Mouse (Mus musculus): Measurements from ENCODE around the gene Fbxo39.
"Not testable (repeated sequence)": the region's sequence is repeated elsewhere in the genome, so short reads cannot be mapped to it uniquely, and the experiment has no call there.

Gene Fbxo39

DNA sequence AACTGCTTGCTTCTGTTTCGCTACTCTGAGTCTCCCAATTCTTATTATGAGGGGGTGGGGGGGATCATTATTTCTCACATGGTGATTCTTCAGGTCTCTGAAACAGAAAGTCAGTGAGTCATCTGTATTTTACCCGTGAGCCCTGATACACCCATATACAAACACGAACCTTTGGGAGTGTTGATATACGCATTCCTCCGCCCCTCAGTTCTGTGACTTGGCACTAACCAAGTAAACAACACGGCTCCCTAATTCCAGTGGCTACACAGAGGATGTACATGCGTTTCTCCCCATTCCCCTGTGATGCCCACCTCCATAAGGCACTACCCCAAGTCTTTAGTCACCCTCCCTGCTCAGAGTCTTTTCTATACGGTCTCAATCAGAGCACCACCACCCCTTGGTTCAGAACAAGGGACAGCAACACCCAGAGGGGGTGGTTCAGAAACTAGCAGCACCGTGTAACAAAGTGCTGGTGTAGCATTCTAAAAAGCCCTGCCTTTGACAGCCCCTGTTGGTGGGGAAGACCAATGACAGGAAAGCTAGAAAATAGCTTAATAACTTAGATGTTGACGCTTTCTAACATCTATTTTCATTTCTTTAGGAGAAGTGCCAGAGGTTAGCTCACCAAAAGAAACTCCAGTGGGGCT is 2.8 kb upstream of the Fbxo39 start:
- DNase-seq (ENCODE audit: low read depth, low spot score) = no peak

DNA sequence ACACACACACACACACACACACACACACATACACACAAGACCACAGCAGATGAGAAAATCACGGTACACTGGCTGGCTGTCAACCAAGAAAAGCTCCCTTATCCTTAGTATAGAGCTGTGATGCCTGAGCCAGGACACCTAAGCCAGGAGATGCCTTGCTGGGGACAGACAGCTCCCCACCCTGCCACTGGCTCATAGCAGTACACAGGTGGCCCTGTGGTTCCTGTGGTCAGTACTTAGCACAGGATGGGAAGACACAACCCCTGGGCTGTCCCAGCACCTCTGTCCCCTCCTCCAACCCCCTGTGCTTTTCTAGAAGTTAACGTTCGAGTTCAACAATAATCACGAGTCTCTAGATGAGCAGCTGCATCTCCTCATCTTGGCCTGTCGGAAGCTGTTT is 3.8 kb downstream of the Fbxo39 start:
- no peak for DNase-seq (ENCODE audit: low read depth, low spot score)

DNA sequence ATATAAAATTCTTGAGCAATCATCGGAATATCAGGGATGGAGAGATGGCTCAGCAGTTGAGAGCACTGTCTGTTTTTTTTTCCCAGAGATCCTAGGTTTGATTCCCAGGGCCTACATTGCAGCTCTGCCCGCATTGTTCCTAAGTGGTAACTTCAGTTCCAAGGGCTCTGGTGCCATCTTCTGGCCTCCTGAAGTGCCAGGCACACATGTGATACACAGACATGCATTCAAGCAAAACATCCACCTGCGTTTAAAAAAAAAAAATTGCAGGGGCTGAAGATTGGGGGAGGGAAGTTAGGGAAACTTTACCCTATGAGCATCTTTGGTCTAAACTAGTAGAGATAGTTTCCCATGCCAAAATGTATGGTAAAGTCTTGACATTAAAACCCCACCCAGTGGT is 10.2 kb downstream of the Fbxo39 start:
- DNase-seq (ENCODE audit: low read depth, low spot score) = peak; percentile 44

DNA sequence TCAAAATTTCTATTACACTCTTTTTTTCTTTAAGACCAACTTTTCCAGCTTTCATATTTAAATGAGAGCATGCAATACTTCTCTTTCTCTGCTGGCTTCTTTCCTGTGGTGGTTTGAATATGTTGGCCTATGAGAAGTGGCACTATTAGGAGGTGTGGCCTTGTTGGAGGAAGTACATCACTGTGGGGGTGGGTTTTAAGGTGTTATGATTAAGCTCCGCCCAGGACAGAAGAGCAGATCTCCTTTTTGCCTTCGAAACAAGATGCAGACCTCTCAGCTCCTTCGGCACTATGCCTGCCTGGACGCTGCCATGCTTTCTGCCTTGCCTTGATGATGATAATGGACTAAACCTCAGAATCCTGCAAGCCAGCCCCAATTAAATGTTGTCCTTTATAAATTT is 11.5 kb downstream of the Fbxo39 start:
- DNase-seq (ENCODE audit: low read depth, low spot score) = peak; percentile 63

DNA sequence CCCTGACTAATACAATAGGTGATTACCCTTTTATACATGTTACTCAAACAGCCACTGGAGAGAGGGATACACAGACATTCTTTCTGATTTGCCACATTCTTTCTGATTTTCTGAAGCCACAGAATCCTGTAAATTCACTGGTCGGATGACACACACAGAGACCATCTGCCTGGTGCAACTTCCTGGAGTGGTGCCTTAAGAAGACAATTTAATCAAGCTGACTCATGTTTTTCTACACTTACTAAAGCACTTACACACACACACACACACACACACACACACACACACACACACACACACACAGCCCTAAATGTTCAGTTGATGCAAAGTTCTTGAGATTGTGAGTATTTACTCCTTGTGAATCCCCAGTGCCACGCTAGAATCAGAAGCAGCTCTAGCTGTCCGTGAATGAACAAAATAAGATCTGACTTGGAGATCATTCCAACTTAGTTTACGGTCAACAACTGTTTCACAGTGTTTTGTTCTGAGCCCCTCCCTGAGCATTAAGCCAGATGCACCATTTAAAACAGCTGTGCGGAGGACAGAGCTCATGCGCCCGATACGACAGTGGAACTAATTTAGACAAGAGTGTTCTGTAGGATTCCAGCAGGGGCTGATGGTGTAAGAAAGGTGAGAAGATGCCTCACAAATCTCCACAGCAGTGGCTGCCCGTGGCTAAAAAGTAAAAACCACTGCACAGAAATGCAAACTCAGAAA is 18.9 kb downstream of the Fbxo39 start:
- DNase-seq (ENCODE audit: low read depth, low spot score) = no peak

DNA sequence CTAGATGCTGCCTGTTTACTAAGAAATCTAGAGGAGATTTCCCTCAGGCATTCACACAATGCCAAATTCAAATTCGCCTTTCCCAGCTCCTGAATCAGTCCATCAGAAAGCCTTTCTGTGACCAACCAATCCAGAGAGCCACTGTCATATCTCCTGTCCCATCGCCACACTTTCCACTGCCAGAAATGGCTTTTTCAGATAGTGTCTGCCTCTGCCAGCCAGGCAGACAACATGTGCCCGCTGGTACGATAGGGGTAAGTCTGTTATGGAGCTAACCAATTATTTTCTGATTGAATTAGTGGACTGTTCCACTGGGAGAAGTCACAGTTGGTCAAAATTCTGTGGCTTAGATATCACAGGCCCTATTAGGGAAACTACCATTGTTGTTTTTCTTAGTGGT is 20.4 kb downstream of the Fbxo39 start:
- DNase-seq (ENCODE audit: low read depth, low spot score) = no peak

DNA sequence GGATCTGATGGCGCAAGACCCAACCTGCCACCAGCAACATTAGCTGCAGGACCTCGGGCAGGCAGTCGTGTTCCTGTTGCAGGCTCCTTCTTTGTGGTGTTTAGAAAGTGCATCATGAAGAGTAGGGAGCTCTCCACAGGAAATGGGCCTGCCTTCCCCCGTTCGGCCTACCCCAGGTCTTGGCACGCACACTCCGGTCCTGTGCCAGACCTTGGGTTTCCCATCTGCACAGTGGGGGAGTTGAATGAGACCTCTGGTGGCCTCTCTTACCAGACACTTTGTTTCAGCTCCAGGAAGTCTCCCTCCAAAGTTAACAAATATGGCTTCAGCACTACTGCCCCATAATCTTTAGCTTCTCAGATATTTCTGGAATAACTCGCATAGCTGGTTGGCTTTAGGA is 22.5 kb downstream of the Fbxo39 start:
- no peak for DNase-seq (ENCODE audit: low read depth, low spot score)

DNA sequence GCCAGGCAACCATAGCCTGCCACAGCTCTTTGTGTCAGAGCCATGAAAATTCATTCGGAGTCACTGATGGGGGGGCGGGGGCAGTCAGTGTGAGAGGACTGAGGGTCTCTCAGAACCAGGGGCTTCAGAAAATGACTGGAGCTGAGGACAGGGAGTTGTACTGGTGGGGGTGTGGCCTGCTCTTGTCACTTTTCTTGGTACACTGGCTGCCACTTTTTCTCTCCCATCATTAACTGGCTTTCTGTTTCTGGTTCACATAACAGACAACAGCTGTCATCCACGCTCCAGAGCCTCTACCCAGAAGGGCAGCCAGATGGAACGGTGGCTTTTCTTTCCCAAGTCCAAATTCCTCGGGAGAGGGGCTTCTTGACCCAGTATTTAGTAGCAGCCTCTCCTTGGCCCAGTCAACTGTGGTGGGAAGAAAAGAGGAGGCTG is 24.2 kb downstream of the Fbxo39 start:
- DNase-seq (ENCODE audit: low read depth, low spot score) = no peak

DNA sequence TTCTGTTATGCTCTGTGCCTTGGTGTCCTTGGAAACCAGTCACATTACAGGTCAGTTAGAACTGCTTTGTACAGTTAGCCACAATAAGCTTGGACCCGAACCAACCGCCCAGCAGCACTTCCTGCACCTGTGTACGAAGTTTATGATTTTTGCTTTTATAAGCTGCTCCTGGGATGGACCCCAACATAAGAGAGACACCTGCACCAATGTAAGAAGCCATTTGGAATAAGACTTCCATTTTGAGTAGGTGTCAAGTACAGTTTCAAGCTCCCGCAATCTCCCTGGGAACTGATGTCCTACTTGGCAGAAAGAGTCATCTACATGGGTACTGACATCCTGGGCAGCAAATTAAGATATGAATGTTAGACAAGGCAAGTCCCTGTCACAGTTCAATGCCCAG is 25.5 kb downstream of the Fbxo39 start:
- DNase-seq (ENCODE audit: low read depth, low spot score) = no peak

DNA sequence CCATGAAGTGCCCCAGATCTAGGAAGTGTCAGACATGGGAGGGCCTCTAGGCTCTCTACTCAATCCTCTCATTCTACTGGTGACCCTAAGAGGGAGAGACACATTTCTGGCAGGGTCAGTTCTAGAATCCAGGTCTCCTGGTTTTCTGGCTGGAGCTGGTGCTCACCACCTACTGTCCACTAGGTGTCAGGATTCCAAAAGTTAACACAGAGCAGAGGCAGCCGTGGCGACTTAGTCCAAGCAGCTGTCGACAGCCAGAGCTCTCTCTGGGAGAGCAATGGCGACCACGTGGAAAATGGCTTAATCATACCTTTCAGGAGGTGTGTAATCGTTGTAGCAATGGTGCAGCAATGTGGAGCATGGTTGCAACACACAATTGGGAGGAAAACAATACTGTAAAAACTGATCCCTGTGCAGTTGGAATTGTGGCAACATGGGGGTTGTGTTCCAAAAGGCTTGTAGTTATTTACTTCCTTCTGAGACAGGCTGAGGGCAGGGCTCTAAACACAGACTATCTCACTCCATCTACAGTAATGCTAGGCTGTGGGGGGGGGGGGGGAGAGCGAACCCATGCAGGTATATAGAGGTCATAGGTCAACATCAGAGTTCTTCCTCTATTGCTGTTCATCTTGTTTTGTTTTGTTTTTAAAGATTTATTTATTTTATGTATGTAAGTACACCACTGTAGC is 28.4 kb downstream of the Fbxo39 start:
- DNase-seq (ENCODE audit: low read depth, low spot score) = peak; percentile 65

DNA sequence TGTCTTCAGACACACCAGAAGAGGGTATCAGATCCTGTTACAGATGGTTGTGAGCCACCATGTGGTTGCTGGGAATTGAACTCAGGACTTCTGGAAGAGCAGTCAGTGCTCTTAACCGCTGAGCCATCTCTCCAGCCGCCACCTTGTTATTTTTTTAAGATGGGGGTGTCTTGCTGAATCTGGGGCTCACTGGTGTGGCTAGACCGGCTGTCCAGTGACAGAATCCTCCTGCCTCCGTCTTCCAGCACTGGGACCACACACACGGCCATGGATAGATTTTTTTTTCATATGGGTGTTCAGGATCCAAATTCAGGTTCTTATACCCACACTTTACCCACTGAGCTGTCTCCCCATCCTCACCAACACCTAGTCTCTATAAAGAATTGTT is 29.0 kb downstream of the Fbxo39 start:
- not testable (repeated sequence) for DNase-seq (ENCODE audit: low read depth, low spot score)

DNA sequence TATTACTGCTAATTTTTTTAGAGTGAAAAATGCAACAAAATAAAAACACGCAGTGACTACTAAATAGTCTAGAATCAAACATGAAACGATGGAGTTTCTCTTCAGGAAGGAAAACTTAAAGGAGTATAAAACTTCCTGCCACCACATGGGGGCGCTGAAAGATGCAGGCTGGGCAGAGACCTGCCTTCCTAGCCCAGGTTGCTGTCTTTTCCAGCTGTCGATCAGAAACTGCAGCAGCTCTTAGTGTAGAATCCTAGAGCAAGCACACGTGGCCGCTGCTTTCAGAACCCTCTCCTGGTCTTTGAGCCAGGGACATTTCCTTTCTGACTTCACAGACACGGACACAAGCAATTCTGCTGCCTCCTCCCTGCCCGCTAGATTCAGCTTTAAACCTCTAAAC is 29.7 kb downstream of the Fbxo39 start:
- DNase-seq (ENCODE audit: low read depth, low spot score) = peak; percentile 69

DNA sequence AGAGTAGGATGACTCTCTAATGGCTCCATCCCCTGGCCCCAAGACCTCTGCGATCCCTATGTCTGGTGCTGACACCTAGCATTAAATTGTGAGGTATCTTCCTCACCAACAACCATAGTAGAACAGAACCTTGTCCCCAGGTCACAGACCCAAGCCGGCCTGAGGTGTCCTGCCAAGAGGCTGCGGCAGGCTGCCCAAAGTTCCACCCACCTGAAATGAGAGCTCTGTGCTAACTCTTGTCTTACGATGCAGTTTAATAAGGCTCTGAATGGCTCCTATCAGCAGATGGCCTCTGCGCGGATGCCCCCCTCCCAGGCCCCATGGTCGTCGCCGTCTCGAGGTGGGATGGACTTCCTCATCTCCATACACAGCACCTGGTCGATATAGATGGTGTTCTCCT is 30.2 kb downstream of the Fbxo39 start:
- no peak for DNase-seq (ENCODE audit: low read depth, low spot score)

DNA sequence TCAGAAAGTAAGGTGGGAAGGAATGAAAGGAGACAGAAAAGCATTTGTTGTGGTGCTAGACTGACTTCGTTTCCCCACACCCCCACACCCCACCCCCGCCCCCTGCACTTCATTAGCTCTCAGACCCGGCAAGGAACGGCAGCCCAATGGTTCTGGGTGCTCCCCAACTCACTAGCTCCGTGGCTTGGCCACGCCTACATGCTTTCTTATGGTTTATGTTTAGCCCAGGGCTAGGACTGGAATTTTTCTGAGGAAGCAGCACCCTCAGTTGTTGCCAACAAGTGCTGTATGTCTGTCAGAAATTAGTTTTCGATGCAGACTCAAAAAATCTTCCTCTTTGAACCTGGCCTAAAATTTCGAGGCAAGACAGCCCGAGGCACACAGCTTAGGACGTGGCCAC is 34.3 kb downstream of the Fbxo39 start:
- no peak for DNase-seq (ENCODE audit: low read depth, low spot score)

DNA sequence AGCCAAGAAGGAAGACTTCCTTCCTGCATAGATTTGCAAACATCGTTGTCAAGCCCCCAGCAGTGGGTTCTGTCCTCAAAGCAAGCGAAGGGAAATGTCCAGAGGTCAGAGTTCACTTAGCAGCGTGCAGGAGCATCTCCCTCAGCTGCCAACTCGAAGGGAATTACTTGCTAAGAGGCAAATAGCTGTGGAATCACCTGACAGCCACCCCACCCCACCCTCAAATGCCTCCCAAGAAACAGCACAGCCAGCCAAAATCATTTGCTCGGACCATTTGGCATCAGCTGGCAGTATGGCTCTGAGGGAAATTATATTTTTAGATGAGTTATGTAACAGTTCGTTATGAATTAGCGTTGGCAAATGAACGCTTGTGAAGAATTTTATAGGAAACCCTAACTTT is 34.8 kb downstream of the Fbxo39 start:
- no peak for DNase-seq (ENCODE audit: low read depth, low spot score)

DNA sequence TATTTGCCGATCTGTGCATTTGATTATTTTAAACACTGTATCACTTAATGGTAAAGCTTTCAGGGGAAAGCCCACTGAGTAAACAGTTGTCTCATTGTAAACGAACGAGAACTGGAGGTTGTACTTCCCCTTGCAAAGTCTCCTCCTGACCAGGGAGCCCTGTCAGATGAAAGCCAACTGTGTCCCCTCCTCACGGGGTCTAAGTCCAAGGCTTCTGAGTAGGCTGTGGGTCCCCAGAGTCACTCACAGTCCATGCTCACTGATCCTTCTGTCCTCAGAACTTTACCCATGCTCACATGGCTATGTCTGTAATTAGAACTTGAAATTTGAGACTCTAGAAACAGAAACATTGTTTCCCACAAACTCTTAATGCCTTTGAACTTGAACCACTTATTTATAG is 35.4 kb downstream of the Fbxo39 start:
- no peak for DNase-seq (ENCODE audit: low read depth, low spot score)

DNA sequence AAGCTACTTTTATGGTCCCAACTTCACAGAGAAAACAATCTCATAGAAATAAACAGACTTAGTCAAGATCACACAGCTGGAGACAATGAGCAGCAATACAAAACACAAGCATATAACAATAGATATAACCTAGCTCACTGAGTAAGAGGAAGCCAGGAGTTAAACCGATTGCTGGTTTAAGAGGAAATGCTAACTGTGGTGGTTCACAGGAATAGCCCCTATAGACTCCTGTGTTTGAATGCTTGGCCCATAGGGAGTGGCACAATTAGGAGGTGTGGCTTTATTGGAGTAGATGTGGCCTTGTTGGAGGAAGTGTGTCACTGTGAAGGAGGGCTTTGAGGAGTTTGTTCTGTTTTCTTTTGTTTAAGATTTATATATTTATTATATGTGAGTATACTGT is 38.0 kb downstream of the Fbxo39 start:
- DNase-seq (ENCODE audit: low read depth, low spot score) = no peak

DNA sequence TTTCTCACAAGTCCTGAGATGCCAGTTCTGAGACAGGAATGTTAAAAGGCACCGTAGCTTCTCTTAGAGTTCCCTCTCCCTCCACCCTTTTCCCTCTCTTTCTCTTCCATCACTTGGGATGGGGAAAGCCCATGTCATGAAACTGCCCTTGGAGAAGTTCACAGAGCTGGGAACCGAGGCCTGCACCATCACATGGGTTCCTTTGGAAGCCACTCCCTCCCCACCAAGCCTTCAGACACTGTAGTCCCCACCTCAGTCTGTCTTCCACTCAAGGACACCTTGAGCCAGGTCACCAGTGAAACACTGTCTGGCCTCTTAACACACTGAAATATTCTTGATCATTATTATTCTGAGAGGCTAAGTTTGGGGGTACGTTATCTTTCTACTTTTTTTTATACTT is 38.9 kb downstream of the Fbxo39 start:
- no peak for DNase-seq (ENCODE audit: low read depth, low spot score)

DNA sequence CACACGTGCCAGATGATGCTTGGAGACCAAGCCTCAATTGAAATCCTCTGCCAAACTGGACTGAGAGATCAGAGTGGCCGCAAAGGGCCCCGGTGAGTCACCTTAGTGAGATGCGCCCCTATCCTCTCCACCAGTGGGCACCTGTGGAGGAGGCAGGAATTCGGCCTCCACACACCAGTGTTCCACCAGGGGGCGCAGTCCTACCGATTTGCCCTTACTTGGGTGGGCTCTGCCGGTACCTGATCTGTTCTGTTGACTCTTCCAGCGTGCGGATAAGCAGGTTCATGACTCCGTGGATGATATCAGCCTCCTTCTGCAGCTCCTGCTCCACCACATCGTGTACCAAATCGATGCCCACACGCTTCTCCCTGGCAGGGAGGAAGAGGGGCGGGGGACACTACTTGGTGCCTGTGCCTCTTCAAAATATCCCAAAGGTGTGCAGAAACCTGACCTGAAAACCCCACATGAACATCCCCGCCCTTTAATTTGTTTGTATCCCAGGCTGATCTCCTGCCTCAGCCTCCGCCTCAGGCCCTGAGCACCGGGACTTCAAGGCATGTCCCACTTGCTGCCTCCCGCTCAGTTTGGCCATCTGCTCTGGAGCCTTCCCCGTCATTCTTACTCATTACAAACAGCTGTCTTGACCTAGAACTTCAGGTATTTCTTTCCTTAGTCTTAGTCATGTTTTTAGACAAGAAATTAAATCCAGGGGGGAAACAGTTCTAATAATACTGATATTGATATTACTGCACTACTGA is 40.9 kb downstream of the Fbxo39 start:
- DNase-seq (ENCODE audit: low read depth, low spot score) = peak; percentile 67

DNA sequence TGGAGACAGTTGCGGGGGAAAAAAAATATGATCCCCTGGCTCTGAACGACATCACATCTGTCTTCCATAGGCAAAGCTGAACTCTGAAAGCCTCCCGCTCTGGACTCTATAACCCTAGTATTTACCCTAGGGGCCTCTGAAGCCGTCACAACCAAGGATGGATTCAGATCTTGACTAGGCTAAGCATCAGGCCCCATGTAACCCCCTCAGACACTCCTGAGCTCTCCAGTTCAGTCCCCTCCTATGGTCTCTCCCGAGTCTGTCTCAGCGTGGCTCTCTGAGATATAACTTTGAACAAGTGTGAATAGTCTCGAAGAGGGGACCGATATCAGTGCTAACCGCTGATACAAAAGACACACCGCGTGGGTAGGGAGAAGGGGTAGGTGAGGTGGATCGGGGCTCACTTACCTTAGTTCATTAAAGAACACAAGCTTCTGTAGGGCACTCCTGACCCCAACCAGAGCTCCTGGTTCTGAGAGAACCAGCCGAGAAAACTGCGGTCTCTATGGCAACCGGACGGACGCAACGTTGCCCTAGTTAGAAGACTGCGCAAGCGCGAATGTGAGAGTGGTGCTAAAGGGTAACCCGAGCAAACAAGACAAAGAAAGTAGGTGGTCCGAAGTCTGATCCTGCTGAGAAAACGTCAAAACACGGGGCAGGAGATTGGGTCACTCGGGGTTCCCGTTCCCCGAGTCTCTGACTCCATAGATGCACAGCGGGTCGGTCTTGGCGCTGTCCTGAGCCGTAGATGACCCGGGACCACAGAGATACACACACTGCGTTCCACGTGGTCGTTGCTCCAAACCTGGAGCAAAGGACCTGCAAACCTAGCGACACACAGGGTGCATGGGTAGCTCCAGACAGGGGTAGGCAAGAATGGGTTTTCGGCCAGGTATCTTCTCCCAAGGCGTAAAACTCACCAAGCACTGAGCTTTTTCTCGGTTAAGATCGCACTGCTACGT is 47.4 kb downstream of the Fbxo39 start:
- DNase-seq (ENCODE audit: low read depth, low spot score) = no peak

DNA sequence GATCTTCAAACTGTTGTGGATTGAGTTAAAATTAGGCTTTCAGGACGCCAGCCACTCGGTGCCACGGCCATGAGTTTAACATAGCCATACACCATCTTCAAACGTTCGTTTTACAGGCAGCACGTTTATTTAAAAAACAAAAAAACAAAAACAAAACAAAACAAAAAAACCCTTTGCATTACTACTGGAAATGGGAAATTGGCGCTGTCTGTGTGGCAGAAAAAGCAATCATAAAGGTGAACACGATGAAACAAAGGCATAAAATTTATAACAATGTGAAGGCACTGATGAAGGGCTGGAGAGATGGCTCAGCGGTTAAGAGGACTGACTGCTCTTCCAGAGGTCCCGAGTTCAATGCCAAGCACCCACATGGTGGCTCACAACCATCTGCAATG is 48.1 kb downstream of the Fbxo39 start, which contains the start of gene Tekt1:
Tekt1 (minus strand) TSS at position 96 of the 395 bp plus-strand sequence.
- no peak for DNase-seq (ENCODE audit: low read depth, low spot score)
